Mouse (Mus musculus): ENCODE data around the gene Bhmt2. TPM values are rescaled to one million over a fixed set of nuclear protein-coding genes. Genes with fewer than 3 reads are reported as not detected.

Gene Bhmt2
- polyA plus RNA-seq, 1 experiment from 2014 or later = 0.31 TPM

GRCm38 (mm10) chr13:93690821-93691220 is 16.7 kb upstream of the Bhmt2 start:
- Histone ChIP-seq H3K27ac (ENCODE audit: poor library complexity, severe bottlenecking) (no peak overlapping the region), H3K27me3 (replicated peaks) (no peaks in the 10 kb centered on the region), H3K4me2 (no peak overlapping the region), H3K4me3 (no peak overlapping the region), H3K9ac (no peak overlapping the region), H3K36me3 (no peaks in the 10 kb centered on the region), H3K9me3 (replicated peaks) (no peaks in the 10 kb centered on the region), H3K4me1 (replicated peaks) (no peaks in the 10 kb centered on the region)
- no peak for ATAC-seq (ENCODE audit: insufficient number of reproducible peaks, low FRiP score)
- 80% methylated on average over 1 of the region's 1 CpGs for WGBS

DNA sequence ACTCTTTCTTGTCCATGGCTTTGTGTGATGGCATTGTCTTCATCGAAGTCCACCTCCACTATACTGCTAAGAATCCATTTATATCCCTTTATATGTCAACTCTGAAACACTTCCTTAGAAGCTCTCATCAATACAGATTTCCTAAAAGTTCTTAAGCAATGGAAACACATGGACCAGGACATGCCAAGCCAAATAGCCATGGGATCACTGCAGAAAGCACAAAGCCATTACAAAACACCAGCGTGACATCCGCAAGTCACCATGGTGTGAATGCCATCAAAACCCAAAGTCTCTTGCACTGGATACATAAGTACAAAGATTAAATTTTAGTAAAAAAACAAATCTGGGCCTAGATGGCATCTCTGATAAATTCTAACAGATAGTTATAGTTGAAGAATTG is 15.5 kb upstream of the Bhmt2 start:
- Histone ChIP-seq H3K9me3 (replicated peaks) (no peaks in the 10 kb centered on the region), H3K27me3 (replicated peaks) (no peaks in the 10 kb centered on the region), H3K9ac (no peak overlapping the region), H3K4me1 (replicated peaks) (no peaks in the 10 kb centered on the region), H3K36me3 (no peaks in the 10 kb centered on the region), H3K4me3 (no peak overlapping the region), H3K4me2 (no peak overlapping the region), H3K27ac (ENCODE audit: poor library complexity, severe bottlenecking) (no peak overlapping the region)
- WGBS = 91% methylated on average over 3 of the region's 3 CpGs
- no peak for ATAC-seq (ENCODE audit: insufficient number of reproducible peaks, low FRiP score)

DNA sequence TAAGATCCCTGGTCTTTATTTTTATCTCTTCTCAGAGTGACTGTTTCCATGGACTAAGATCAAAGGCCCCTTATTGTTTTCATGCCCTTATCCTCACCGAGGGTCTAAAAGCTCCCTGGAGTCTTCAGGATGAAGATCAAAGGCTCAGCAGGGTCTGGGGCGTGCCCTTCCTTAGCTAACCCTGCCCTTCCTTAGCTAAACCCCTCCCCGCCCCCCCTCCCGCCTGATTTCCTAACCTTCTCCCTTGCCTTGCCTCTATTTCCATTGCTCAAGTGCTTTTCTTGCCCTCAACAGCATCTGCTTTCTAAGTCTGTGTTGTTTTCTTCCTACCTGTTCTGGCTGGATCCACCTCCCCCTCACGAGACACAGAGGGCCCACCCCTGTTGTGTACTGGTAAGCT is 13.2 kb upstream of the Bhmt2 start:
- WGBS = 16% methylated on average over 5 of the region's 5 CpGs
- H3K9me3 ChIP-seq (replicated peaks) = no peaks in the 10 kb centered on the region
- no peak for ATAC-seq (ENCODE audit: insufficient number of reproducible peaks, low FRiP score)

GRCm38 (mm10) chr13:93685226-93685625 is 11.1 kb upstream of the Bhmt2 start:
- Histone ChIP-seq H3K27ac (ENCODE audit: poor library complexity, severe bottlenecking) (no peak overlapping the region), H3K4me1 (replicated peaks) (no peaks in the 10 kb centered on the region), H3K36me3 (no peaks in the 10 kb centered on the region), H3K27me3 (replicated peaks) (no peaks in the 10 kb centered on the region), H3K9ac (no peak overlapping the region), H3K4me2 (no peak overlapping the region), H3K4me3 (no peak overlapping the region), H3K9me3 (replicated peaks) (no peaks in the 10 kb centered on the region)
- ATAC-seq (ENCODE audit: insufficient number of reproducible peaks, low FRiP score) = no peak
- WGBS = 88% methylated on average over 4 of the region's 4 CpGs

More for the DNA sequence above, 13.2 kb upstream of the Bhmt2 start:
- Histone ChIP-seq H3K36me3 (no peaks in the 10 kb centered on the region), H3K4me1 (replicated peaks) (no peaks in the 10 kb centered on the region), H3K4me3 (no peak overlapping the region), H3K27me3 (replicated peaks) (no peaks in the 10 kb centered on the region), H3K4me2 (no peak overlapping the region), H3K9ac (no peak overlapping the region), H3K27ac (ENCODE audit: poor library complexity, severe bottlenecking) (no peak overlapping the region)

- no peak for ATAC-seq (ENCODE audit: insufficient number of reproducible peaks, low FRiP score)
- no peaks in the 10 kb centered on the region for H3K27me3 ChIP-seq (replicated peaks)
- H3K36me3 ChIP-seq = no peaks in the 10 kb centered on the region
- H3K27ac ChIP-seq (ENCODE audit: poor library complexity, severe bottlenecking) = no peak overlapping the region
- H3K4me2 ChIP-seq = no peak overlapping the region
- no peaks in the 10 kb centered on the region for H3K4me1 ChIP-seq (replicated peaks)
- no peak overlapping the region for H3K4me3 ChIP-seq
- no peak overlapping the region for H3K9ac ChIP-seq
- H3K9me3 ChIP-seq (replicated peaks) = 0 out of 2 replicates have a peak, but pooled peaks cover 3% of the 10 kb centered on the region
These were observed 9.2 kb upstream of the Bhmt2 start for GRCm38 (mm10) chr13:93683336-93683735.

- WGBS = 45% methylated on average over 9 of the region's 9 CpGs
- Histone ChIP-seq H3K36me3 (no peaks in the 10 kb centered on the region), H3K9me3 (replicated peaks) (peaks cover 3% of the 10 kb centered on the region; the same call in 1 of the 2 replicates), H3K27me3 (replicated peaks) (peaks cover 14% of the 10 kb centered on the region), H3K27ac (ENCODE audit: poor library complexity, severe bottlenecking) (no peak overlapping the region), H3K9ac (no peak overlapping the region), H3K4me2 (no peak overlapping the region), H3K4me1 (replicated peaks) (peaks cover 9% of the 10 kb centered on the region; the same call in 1 of the 2 replicates), H3K4me3 (no peak overlapping the region)
- ATAC-seq (ENCODE audit: insufficient number of reproducible peaks, low FRiP score) = no peak
These were observed 2.8 kb upstream of the Bhmt2 start for GRCm38 (mm10) chr13:93676864-93677263.

- ATAC-seq (ENCODE audit: insufficient number of reproducible peaks, low FRiP score) = no peak
- H3K36me3 ChIP-seq = no peaks in the 10 kb centered on the region
- no peak overlapping the region for H3K4me2 ChIP-seq
- peaks cover 3% of the 10 kb centered on the region; the same call in 1 of the 2 replicates for H3K9me3 ChIP-seq (replicated peaks)
- H3K27me3 ChIP-seq (replicated peaks) = peaks cover 14% of the 10 kb centered on the region
- peaks cover 9% of the 10 kb centered on the region; the same call in 1 of the 2 replicates for H3K4me1 ChIP-seq (replicated peaks)
- H3K27ac ChIP-seq (ENCODE audit: poor library complexity, severe bottlenecking) = no peak overlapping the region
- H3K4me3 ChIP-seq = no peak overlapping the region
- no peak overlapping the region for H3K9ac ChIP-seq
- WGBS = 58% methylated on average over 2 of the region's 2 CpGs
These were observed 806 bp downstream of the Bhmt2 start for GRCm38 (mm10) chr13:93673296-93673695.

- Histone ChIP-seq H3K9me3 (replicated peaks) (peaks cover 3% of the 10 kb centered on the region; the same call in 1 of the 2 replicates), H3K4me1 (replicated peaks) (peaks cover 9% of the 10 kb centered on the region; the same call in 1 of the 2 replicates), H3K4me3 (no peak overlapping the region), H3K36me3 (no peaks in the 10 kb centered on the region), H3K27ac (ENCODE audit: poor library complexity, severe bottlenecking) (no peak overlapping the region), H3K27me3 (replicated peaks) (peaks cover 14% of the 10 kb centered on the region), H3K4me2 (no peak overlapping the region), H3K9ac (no peak overlapping the region)
- no peak for ATAC-seq (ENCODE audit: insufficient number of reproducible peaks, low FRiP score)
- 86% methylated on average over 4 of the region's 4 CpGs for WGBS
These were observed 1.7 kb downstream of the Bhmt2 start for GRCm38 (mm10) chr13:93672371-93672770.

DNA sequence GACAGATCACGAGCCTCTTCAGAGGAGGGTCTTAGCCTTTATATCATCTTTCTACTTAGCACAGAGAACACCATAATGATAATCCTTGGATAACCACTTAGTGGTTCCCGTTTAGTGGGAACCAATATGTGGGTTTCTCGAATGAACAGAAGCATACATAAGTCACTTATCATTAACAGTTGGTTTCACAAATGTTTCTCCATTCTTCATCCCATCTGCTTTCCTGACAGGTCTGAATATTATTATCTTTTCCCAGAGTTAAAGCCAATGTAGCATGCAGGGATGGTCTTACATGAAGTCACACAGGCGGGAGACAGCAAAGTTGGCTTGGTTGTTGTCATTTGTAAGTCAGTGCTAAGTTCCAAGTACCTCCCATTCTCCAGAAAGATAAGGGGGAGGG is 6.5 kb downstream of the Bhmt2 start:
- no peaks in the 10 kb centered on the region for H3K27me3 ChIP-seq (replicated peaks)
- no peaks in the 10 kb centered on the region for H3K36me3 ChIP-seq
- ATAC-seq (ENCODE audit: insufficient number of reproducible peaks, low FRiP score) = no peak
- H3K9me3 ChIP-seq (replicated peaks) = 0 out of 2 replicates have a peak, but pooled peaks cover 3% of the 10 kb centered on the region
- H3K27ac ChIP-seq (ENCODE audit: poor library complexity, severe bottlenecking) = no peak overlapping the region
- no peak overlapping the region for H3K4me2 ChIP-seq
- H3K9ac ChIP-seq = no peak overlapping the region
- 73% methylated on average over 4 of the region's 4 CpGs for WGBS
- no peak overlapping the region for H3K4me3 ChIP-seq
- no peaks in the 10 kb centered on the region for H3K4me1 ChIP-seq (replicated peaks)

DNA sequence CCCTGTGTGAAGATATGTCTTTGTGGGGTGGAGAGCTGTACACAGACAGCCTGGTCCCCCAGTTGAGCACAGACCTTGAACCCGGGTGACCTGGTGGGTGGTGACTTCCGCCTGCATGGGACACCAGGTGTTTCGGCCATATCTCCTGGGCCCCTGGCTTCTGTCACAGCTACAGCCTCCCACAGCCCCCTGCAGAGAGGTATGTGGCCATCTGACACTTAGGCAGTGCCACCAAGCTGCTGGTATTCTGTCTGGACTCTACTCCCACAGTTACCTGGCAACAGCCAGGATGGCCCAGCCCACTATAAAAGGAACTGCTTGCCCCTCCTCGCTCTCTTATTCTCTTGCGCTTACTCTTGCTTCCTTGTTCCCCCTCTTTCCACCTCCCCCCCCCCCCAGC is 16.2 kb downstream of the Bhmt2 start:
- no peak overlapping the region for H3K27ac ChIP-seq (ENCODE audit: poor library complexity, severe bottlenecking)

GRCm38 (mm10) chr13:93653382-93653781 is 20.7 kb downstream of the Bhmt2 start:
- no peak overlapping the region for H3K9ac ChIP-seq
- ATAC-seq (ENCODE audit: insufficient number of reproducible peaks, low FRiP score) = no peak
- 0 out of 2 replicates have a peak, but pooled peaks cover 5% of the 10 kb centered on the region for H3K4me1 ChIP-seq (replicated peaks)
- no peak overlapping the region for H3K27ac ChIP-seq (ENCODE audit: poor library complexity, severe bottlenecking)
- H3K4me3 ChIP-seq = no peak overlapping the region
- 66% methylated on average over 6 of the region's 6 CpGs for WGBS
- H3K9me3 ChIP-seq (replicated peaks) = no peaks in the 10 kb centered on the region
- H3K4me2 ChIP-seq = no peak overlapping the region
- H3K27me3 ChIP-seq (replicated peaks) = no peaks in the 10 kb centered on the region
- H3K36me3 ChIP-seq = no peaks in the 10 kb centered on the region

More for the DNA sequence above, 16.2 kb downstream of the Bhmt2 start:
- WGBS = 65% methylated on average over 5 of the region's 5 CpGs
- Histone ChIP-seq H3K4me3 (no peak overlapping the region), H3K36me3 (no peaks in the 10 kb centered on the region), H3K9ac (no peak overlapping the region), H3K27me3 (replicated peaks) (no peaks in the 10 kb centered on the region), H3K4me1 (replicated peaks) (0 out of 2 replicates have a peak, but pooled peaks cover 7% of the 10 kb centered on the region), H3K9me3 (replicated peaks) (no peaks in the 10 kb centered on the region), H3K4me2 (no peak overlapping the region)
- ATAC-seq (ENCODE audit: insufficient number of reproducible peaks, low FRiP score) = no peak
